Comparison of ENCODE assay signal across 8 mouse cellular contexts in genomic region chr17:35513886-35514285, GRCm38 (mm10). TPM values are rescaled to one million over a fixed set of nuclear protein-coding genes. Genes with fewer than 3 reads are reported as not detected.
DNase-seq lines count a peak whose midpoint lies in the region; ATAC-seq and TF ChIP-seq lines count a peak whose summit lies in the region.

No protein-coding gene starts in this region.

- no peak for TF ChIP-seq EP300 in MEL (IDR thresholded peaks at IDR 0.05; ENCODE audit: low read depth in 1 of 2, low read length in 2 of 2)

- H3K27me3 ChIP-seq in MEL (ENCODE audit: control insufficient read depth in 1 of 2, insufficient read depth in 2 of 2, low read length in 2 of 2), result no peaks in the 10 kb centered on the region
- H3K27me3 ChIP-seq in heart, embryonic 12.5 days (replicated peaks), result peaks cover 10% of the 10 kb centered on the region
- peaks cover 3% of the 10 kb centered on the region; the same call in 1 of the 2 replicates for H3K27me3 ChIP-seq in lung, embryonic 15.5 days

- DNase-seq in B cell, adult 2 months, result peak; percentile 85 to 86
- peak; percentile 74 for DNase-seq in MEL (ENCODE audit: low read depth, low spot score)
- peak; percentile 69 to 82 for DNase-seq in cerebellum, postnatal 25 days
- DNase-seq in kidney, postnatal 36 days, result peak; percentile 74 to 92
- DNase-seq in right cerebral cortex, postnatal 4 days, result peak; percentile 76

- ATAC-seq in heart, embryonic 12.5 days (ENCODE audit: insufficient number of reproducible peaks, low FRiP score), result no peak
- no peak for ATAC-seq in lung, embryonic 15.5 days (ENCODE audit: borderline replicate concordance, extremely low read depth, low FRiP score, low TSS enrichment)
- no peak for ATAC-seq in megakaryocyte, adult 5-6 weeks (ENCODE audit: poor library complexity, severe bottlenecking)

- WGBS in heart, embryonic 12.5 days, result 9% methylated on average over 2 of the region's 2 CpGs
- 24% methylated on average over 2 of the region's 2 CpGs for WGBS in lung, embryonic 15.5 days

- TF ChIP-seq CTCF in MEL (IDR thresholded peaks at IDR 0.05 in 2 of 3, conservative IDR thresholded peaks at IDR 0.05 in 1 of 3; ENCODE audit: control insufficient read depth in 1 of 3, insufficient read depth in 1 of 3, low read depth in 2 of 3, low read length in 3 of 3, poor library complexity in 1 of 3, severe bottlenecking in 1 of 3), result peak; percentile 57 to 94 (median 62)

- no peak overlapping the region for H3K4me3 ChIP-seq in MEL (ENCODE audit: control insufficient read depth in 1 of 2, insufficient read depth in 1 of 2, low read depth in 2 of 2, low read length in 2 of 2)
- H3K4me3 ChIP-seq in heart, embryonic 12.5 days, result no peak overlapping the region
- H3K4me3 ChIP-seq in lung, embryonic 15.5 days, result no peak overlapping the region

- no peak for TF ChIP-seq POLR2A in MEL (IDR thresholded peaks at IDR 0.05; ENCODE audit: control insufficient read depth in 1 of 2, insufficient read depth in 1 of 2, low read depth in 1 of 2, low read length in 2 of 2, poor library complexity in 1 of 2)

- H3K79me2 ChIP-seq in MEL (ENCODE audit: control insufficient read depth, insufficient read depth, low read length, poor library complexity), result peaks cover 2% of the 10 kb centered on the region; the same call in 1 of the 2 replicates

- peak overlapping the region; percentile 71 for H3K4me2 ChIP-seq in heart, embryonic 12.5 days
- peak overlapping the region; percentile 86 for H3K4me2 ChIP-seq in lung, embryonic 15.5 days

- H3K36me3 ChIP-seq in MEL (ENCODE audit: control insufficient read depth in 1 of 2, insufficient read depth in 2 of 2, low read length in 2 of 2), result no peaks in the 10 kb centered on the region
- H3K36me3 ChIP-seq in heart, embryonic 12.5 days, result peaks cover 18% of the 10 kb centered on the region
- peaks cover 8% of the 10 kb centered on the region; the same call in 1 of the 2 replicates for H3K36me3 ChIP-seq in lung, embryonic 15.5 days

- H3K27ac ChIP-seq in MEL (ENCODE audit: control insufficient read depth, low read depth, low read length), result no peak overlapping the region
- H3K27ac ChIP-seq in heart, embryonic 12.5 days (ENCODE audit: poor library complexity, severe bottlenecking), result no peak overlapping the region
- H3K27ac ChIP-seq in lung, embryonic 15.5 days, result no peak overlapping the region

- H3K9ac ChIP-seq in MEL (ENCODE audit: control insufficient read depth, low read depth, low read length, poor library complexity, severe bottlenecking), result no peak overlapping the region
- H3K9ac ChIP-seq in heart, embryonic 12.5 days, result peak overlapping the region; percentile 62; the same call in 1 of the 2 replicates
- no peak overlapping the region for H3K9ac ChIP-seq in lung, embryonic 15.5 days

- TF ChIP-seq RAD21 in MEL (IDR thresholded peaks at IDR 0.05; ENCODE audit: low read depth, low read length), result no peak; the same call in 1 of the 2 replicates

- H3K9me3 ChIP-seq in MEL (replicated peaks; ENCODE audit: insufficient read depth, low read length), result no peaks in the 10 kb centered on the region
- H3K9me3 ChIP-seq in heart, embryonic 12.5 days (replicated peaks), result no peaks in the 10 kb centered on the region
- no peaks in the 10 kb centered on the region for H3K9me3 ChIP-seq in lung, embryonic 15.5 days

- peaks cover 0 to 5% of the 10 kb centered on the region in 2 experiments; a peak in 2 of 4 replicates for H3K4me1 ChIP-seq in MEL (ENCODE audit: control insufficient read depth in 1 of 2, insufficient read depth in 2 of 2, low read length in 2 of 2)
- peaks cover 37% of the 10 kb centered on the region for H3K4me1 ChIP-seq in heart, embryonic 12.5 days (replicated peaks)
- peaks cover 45% of the 10 kb centered on the region for H3K4me1 ChIP-seq in lung, embryonic 15.5 days

TF ChIP-seq in MEL, 35 proteins besides CTCF, POLR2A, EP300 and RAD21:
- TF ChIP-seq SMC3 (IDR thresholded peaks at IDR 0.05; ENCODE audit: low read depth, low read length), result peak; percentile 51
- no peak for TF ChIP-seq HCFC1 (IDR thresholded peaks at IDR 0.05; ENCODE audit: low read depth, low read length)

RNA-seq across cellular contexts. Expression of gene Tcf19, which starts 2.7 kb away (rescaled TPM):
- 16.6 and 20.3 TPM in 2 replicates for total RNA-seq in MEL (2012; rRNA removed)
- polyA plus RNA-seq in MEL (2012; ENCODE audit: insufficient read depth in 1 of 2, insufficient read length in 2 of 2, low read depth in 1 of 2, low replicate concordance in 2 of 2, missing spikeins in 1 of 2), result 10 to 100 TPM in 1 of 2 experiments, not detected in 1; 25.7 TPM
- 49.6 and 49.8 TPM in 2 replicates for polyA plus RNA-seq in heart, embryonic 12.5 days (2016; fragmentation: Nextera tagmentation; extraction: Ambion mirVana)
- 92.0 and 92.1 TPM in 2 replicates for polyA plus RNA-seq in lung, embryonic 15.5 days (2015; fragmentation: Nextera tagmentation; extraction: Ambion mirVana)
- total RNA-seq in megakaryocyte, adult 5-6 weeks (2015), result 64.7 and 72.2 TPM in 2 replicates
- total RNA-seq in megakaryocyte, adult 5-6 weeks (2017), result 26.2 and 29.6 TPM in 2 replicates

RNA-seq across cellular contexts. Expression of gene Cchcr1, which starts 3.0 kb away (rescaled TPM):
- total RNA-seq in MEL (2012; rRNA removed), result 11.6 and 14.3 TPM in 2 replicates
- 10 to 100 TPM in 1 of 2 experiments, not detected in 1; 21.7 TPM for polyA plus RNA-seq in MEL (2012; ENCODE audit: insufficient read depth in 1 of 2, insufficient read length in 2 of 2, low read depth in 1 of 2, low replicate concordance in 2 of 2, missing spikeins in 1 of 2)
- polyA plus RNA-seq in heart, embryonic 12.5 days (2016; fragmentation: Nextera tagmentation; extraction: Ambion mirVana), result 15.9 and 17.7 TPM in 2 replicates
- polyA plus RNA-seq in lung, embryonic 15.5 days (2015; fragmentation: Nextera tagmentation; extraction: Ambion mirVana), result 21.2 and 23.3 TPM in 2 replicates
- total RNA-seq in megakaryocyte, adult 5-6 weeks (2015), result 3.3 and 4.0 TPM in 2 replicates
- 4.0 and 5.7 TPM in 2 replicates for total RNA-seq in megakaryocyte, adult 5-6 weeks (2017)

RNA-seq across cellular contexts. Expression of gene Pou5f1, which starts 8.1 kb away (rescaled TPM):
- total RNA-seq in MEL (2012; rRNA removed), result not detected in 2 replicates
- not detected for polyA plus RNA-seq in MEL (2012; ENCODE audit: insufficient read depth in 1 of 2, insufficient read length in 2 of 2, low read depth in 1 of 2, low replicate concordance in 2 of 2, missing spikeins in 1 of 2)
- not detected in 2 replicates for polyA plus RNA-seq in heart, embryonic 12.5 days (2016; fragmentation: Nextera tagmentation; extraction: Ambion mirVana)
- polyA plus RNA-seq in lung, embryonic 15.5 days (2015; fragmentation: Nextera tagmentation; extraction: Ambion mirVana), result 0.11 and 0.14 TPM in 2 replicates
- 0.29 TPM in 1 of 2 replicates, not detected in the other for total RNA-seq in megakaryocyte, adult 5-6 weeks (2015)
- not detected in 2 replicates for total RNA-seq in megakaryocyte, adult 5-6 weeks (2017)

RNA-seq across cellular contexts. Expression of gene Psors1c2, which starts 19.1 kb away (rescaled TPM):
- 0.20 and 0.27 TPM in 2 replicates for total RNA-seq in MEL (2012; rRNA removed)
- 1 to 10 TPM in 1 of 2 experiments, not detected in 1; 1.3 TPM for polyA plus RNA-seq in MEL (2012; ENCODE audit: insufficient read depth in 1 of 2, insufficient read length in 2 of 2, low read depth in 1 of 2, low replicate concordance in 2 of 2, missing spikeins in 1 of 2)
- 0.39 and 0.49 TPM in 2 replicates for polyA plus RNA-seq in heart, embryonic 12.5 days (2016; fragmentation: Nextera tagmentation; extraction: Ambion mirVana)
- polyA plus RNA-seq in lung, embryonic 15.5 days (2015; fragmentation: Nextera tagmentation; extraction: Ambion mirVana), result 0.78 and 1.1 TPM in 2 replicates
- not detected in 2 replicates for total RNA-seq in megakaryocyte, adult 5-6 weeks (2015)
- not detected in 2 replicates for total RNA-seq in megakaryocyte, adult 5-6 weeks (2017)

RNA-seq across cellular contexts. Expression of gene Cdsn, which starts 38.0 kb away (rescaled TPM):
- 0.08 and 0.23 TPM in 2 replicates for total RNA-seq in MEL (2012; rRNA removed)
- under 1 TPM in 1 of 2 experiments, not detected in 1; 0.79 TPM for polyA plus RNA-seq in MEL (2012; ENCODE audit: insufficient read depth in 1 of 2, insufficient read length in 2 of 2, low read depth in 1 of 2, low replicate concordance in 2 of 2, missing spikeins in 1 of 2)
- polyA plus RNA-seq in heart, embryonic 12.5 days (2016; fragmentation: Nextera tagmentation; extraction: Ambion mirVana), result 0.46 and 0.72 TPM in 2 replicates
- polyA plus RNA-seq in lung, embryonic 15.5 days (2015; fragmentation: Nextera tagmentation; extraction: Ambion mirVana), result 0.08 TPM in 1 of 2 replicates, not detected in the other
- total RNA-seq in megakaryocyte, adult 5-6 weeks (2015), result not detected in 2 replicates
- not detected in 2 replicates for total RNA-seq in megakaryocyte, adult 5-6 weeks (2017)
